Mouse (Mus musculus): ENCODE data around the gene C2cd5. TPM values are rescaled to one million over a fixed set of nuclear protein-coding genes. Genes with fewer than 3 reads are reported as not detected.

Gene C2cd5
- total RNA-seq, 1 experiment = 26.5 TPM

GRCm38 (mm10) chr6:143103981-143104680 is 4.2 kb upstream of the C2cd5 start:
- Histone ChIP-seq H3K36me3 (ENCODE audit: control insufficient read depth, insufficient read depth, low read length, poor library complexity, severe bottlenecking) (no peaks in the 10 kb centered on the region), H3K27ac (ENCODE audit: insufficient read depth, low read depth, low read length, poor library complexity, severe bottlenecking) (no peak overlapping the region), H3K4me3 (ENCODE audit: insufficient read depth in 1 of 2, low read depth in 1 of 2, low read length in 2 of 2, poor library complexity in 1 of 2, severe bottlenecking in 1 of 2) (no peak overlapping the region), H3K4me1 (ENCODE audit: control insufficient read depth in 2 of 2, insufficient read depth in 2 of 2, low read length in 2 of 2, poor library complexity in 1 of 2) (peaks cover 6 to 19% of the 10 kb centered on the region in 2 experiments), H3K9ac (ENCODE audit: insufficient read depth, low read depth, low read length, poor library complexity, severe bottlenecking) (no peak overlapping the region), H3K9me3 (ENCODE audit: control insufficient read depth, insufficient read depth, low read depth, low read length) (no peaks in the 10 kb centered on the region)
- TF ChIP-seq ZNF384 (IDR thresholded peaks at IDR 0.05; ENCODE audit: low read depth, low read length) (no peak), ZC3H11A (IDR thresholded peaks at IDR 0.05; ENCODE audit: borderline replicate concordance, low read depth, low read length) (peak; percentile 35; the same call in 1 of the 2 replicates), MAFK (IDR thresholded peaks at IDR 0.05; ENCODE audit: insufficient read depth, low read depth, low read length) (no peak), CHD2 (IDR thresholded peaks at IDR 0.05; ENCODE audit: low read depth, low read length) (no peak), HCFC1 (IDR thresholded peaks at IDR 0.05; ENCODE audit: borderline replicate concordance, insufficient read depth, low read length) (no peak)
- DNase-seq (ENCODE audit: low read depth, low spot score) = peak; percentile 74
- in situ Hi-C loops (cut with MboI; ENCODE audit: low sequenced_read_pairs in 2 of 2, unreplicated experiment in 2 of 2) = no loop called here

DNA sequence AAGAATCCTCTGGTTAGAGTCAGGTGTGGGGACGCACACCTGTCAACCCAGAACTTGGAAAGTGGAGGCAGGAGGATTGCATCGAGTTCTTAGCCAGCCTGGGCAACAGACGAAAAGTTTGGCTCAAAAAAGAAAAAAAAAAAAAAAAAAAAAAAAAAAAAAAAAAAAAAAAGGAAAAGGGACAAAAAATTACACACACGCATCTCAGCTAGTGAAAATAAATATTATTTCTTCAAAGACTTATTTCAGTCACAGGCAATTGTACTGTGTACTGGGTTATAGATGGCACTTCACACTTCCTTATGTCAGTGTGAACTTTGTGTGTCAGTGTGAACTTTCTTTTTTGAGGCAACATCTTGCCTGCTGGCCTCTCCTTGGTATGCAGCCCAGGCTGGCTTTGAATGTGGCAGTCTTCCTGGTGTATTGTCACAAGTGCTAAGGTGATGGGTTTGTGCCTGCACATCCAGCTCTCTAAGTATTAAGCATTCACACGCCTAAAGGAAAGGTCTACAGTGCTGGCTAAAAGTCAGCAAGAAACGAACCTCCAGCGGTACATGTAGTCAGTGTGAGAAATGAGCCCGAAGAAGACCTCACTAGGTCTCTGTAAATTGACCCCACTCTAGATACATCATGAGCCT is 656 bp upstream of the C2cd5 start:
- Histone ChIP-seq H3K36me3 (ENCODE audit: control insufficient read depth, insufficient read depth, low read length, poor library complexity, severe bottlenecking) (no peaks in the 10 kb centered on the region), H3K27ac (ENCODE audit: insufficient read depth, low read depth, low read length, poor library complexity, severe bottlenecking) (no peak overlapping the region), H3K9me3 (ENCODE audit: control insufficient read depth, insufficient read depth, low read depth, low read length) (no peaks in the 10 kb centered on the region), H3K4me3 (ENCODE audit: insufficient read depth in 1 of 2, low read depth in 1 of 2, low read length in 2 of 2, poor library complexity in 1 of 2, severe bottlenecking in 1 of 2) (peak overlapping the region; percentile 66 to 78), H3K4me1 (ENCODE audit: control insufficient read depth in 2 of 2, insufficient read depth in 2 of 2, low read length in 2 of 2, poor library complexity in 1 of 2) (peaks cover 0 to 4% of the 10 kb centered on the region in 2 experiments; a peak in 1 of 4 replicates), H3K9ac (ENCODE audit: insufficient read depth, low read depth, low read length, poor library complexity, severe bottlenecking) (peak overlapping the region; percentile 72)
- in situ Hi-C loops (cut with MboI; ENCODE audit: low sequenced_read_pairs in 2 of 2, unreplicated experiment in 2 of 2) = no loop called here
- no peak for DNase-seq (ENCODE audit: low read depth, low spot score)
- TF ChIP-seq HCFC1 (IDR thresholded peaks at IDR 0.05; ENCODE audit: borderline replicate concordance, insufficient read depth, low read length) (no peak), ZNF384 (IDR thresholded peaks at IDR 0.05; ENCODE audit: low read depth, low read length) (peak; percentile 4; the same call in 1 of the 2 replicates)

DNA sequence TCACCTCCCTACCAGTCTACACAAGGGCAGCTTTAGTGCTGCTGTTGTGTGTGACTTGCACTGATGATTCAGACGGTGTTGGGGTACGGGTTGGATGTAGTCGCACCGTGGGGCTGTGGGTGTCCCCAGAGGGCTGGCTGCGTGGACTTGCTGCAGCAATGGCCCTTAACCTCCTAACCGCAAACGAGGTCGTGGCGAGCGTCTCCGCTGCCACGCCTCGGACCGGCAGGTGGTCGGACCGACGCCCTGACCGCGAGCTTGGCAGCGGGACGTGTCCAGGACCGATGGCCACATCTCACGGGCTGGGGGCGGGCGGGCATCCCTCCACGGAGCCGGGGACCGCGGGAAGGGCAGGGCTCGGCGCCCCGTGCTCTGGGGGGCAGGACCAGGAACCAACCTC is 660 bp downstream of the C2cd5 start:
- Histone ChIP-seq H3K4me3 (ENCODE audit: insufficient read depth in 1 of 2, low read depth in 1 of 2, low read length in 2 of 2, poor library complexity in 1 of 2, severe bottlenecking in 1 of 2) (peak overlapping the region; percentile 78 to 95), H3K27ac (ENCODE audit: insufficient read depth, low read depth, low read length, poor library complexity, severe bottlenecking) (peak overlapping the region; percentile 84), H3K4me1 (ENCODE audit: control insufficient read depth in 2 of 2, insufficient read depth in 2 of 2, low read length in 2 of 2, poor library complexity in 1 of 2) (peaks cover 0 to 6% of the 10 kb centered on the region in 2 experiments; a peak in 1 of 4 replicates), H3K9me3 (ENCODE audit: control insufficient read depth, insufficient read depth, low read depth, low read length) (no peaks in the 10 kb centered on the region), H3K9ac (ENCODE audit: insufficient read depth, low read depth, low read length, poor library complexity, severe bottlenecking) (peak overlapping the region; percentile 85), H3K36me3 (ENCODE audit: control insufficient read depth, insufficient read depth, low read length, poor library complexity, severe bottlenecking) (no peaks in the 10 kb centered on the region; the same call in 1 of the 2 replicates)
- no peak for DNase-seq (ENCODE audit: low read depth, low spot score)
- no peak for TF ChIP-seq HCFC1 (IDR thresholded peaks at IDR 0.05; ENCODE audit: borderline replicate concordance, insufficient read depth, low read length)
- TF ChIP-seq MAFK (IDR thresholded peaks at IDR 0.05; ENCODE audit: insufficient read depth, low read depth, low read length) = no peak
- no peak for TF ChIP-seq ZC3H11A (IDR thresholded peaks at IDR 0.05; ENCODE audit: borderline replicate concordance, low read depth, low read length)
- no peak for TF ChIP-seq CHD2 (IDR thresholded peaks at IDR 0.05; ENCODE audit: low read depth, low read length)
- in situ Hi-C loops (cut with MboI; ENCODE audit: low sequenced_read_pairs in 2 of 2, unreplicated experiment in 2 of 2) = no loop called here

DNA sequence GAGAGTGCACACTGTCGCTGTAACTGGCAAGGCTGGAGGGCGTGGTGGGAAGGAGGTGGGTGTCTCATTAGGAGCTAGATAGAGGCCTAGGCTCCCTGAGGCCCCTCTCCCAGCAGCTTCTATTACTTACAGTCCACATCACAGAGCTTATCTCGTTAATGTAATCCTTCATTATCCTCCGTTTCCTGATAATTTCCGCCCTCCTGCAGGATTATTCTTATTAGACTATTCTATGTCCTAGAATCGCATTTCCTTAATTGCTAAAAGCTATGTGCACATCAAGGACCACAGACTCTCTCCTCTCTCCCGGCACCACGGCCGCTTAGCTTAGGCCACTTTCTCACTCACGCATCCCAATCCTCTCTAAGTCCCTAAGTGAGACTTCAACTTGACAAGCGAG is 4.8 kb downstream of the C2cd5 start:
- TF ChIP-seq ZNF384 (IDR thresholded peaks at IDR 0.05; ENCODE audit: low read depth, low read length) (no peak), CHD2 (IDR thresholded peaks at IDR 0.05; ENCODE audit: low read depth, low read length) (no peak), HCFC1 (IDR thresholded peaks at IDR 0.05; ENCODE audit: borderline replicate concordance, insufficient read depth, low read length) (no peak), MAFK (IDR thresholded peaks at IDR 0.05; ENCODE audit: insufficient read depth, low read depth, low read length) (no peak), ZC3H11A (IDR thresholded peaks at IDR 0.05; ENCODE audit: borderline replicate concordance, low read depth, low read length) (no peak)
- no peak overlapping the region for H3K4me3 ChIP-seq (ENCODE audit: insufficient read depth in 1 of 2, low read depth in 1 of 2, low read length in 2 of 2, poor library complexity in 1 of 2, severe bottlenecking in 1 of 2)
- in situ Hi-C loops (cut with MboI; ENCODE audit: low sequenced_read_pairs in 2 of 2, unreplicated experiment in 2 of 2) = no loop called here
- no peaks in the 10 kb centered on the region for H3K9me3 ChIP-seq (ENCODE audit: control insufficient read depth, insufficient read depth, low read depth, low read length)
- peaks cover 6 to 7% of the 10 kb centered on the region in 2 experiments; a peak in 1 of 4 replicates for H3K4me1 ChIP-seq (ENCODE audit: control insufficient read depth in 2 of 2, insufficient read depth in 2 of 2, low read length in 2 of 2, poor library complexity in 1 of 2)
- no peak overlapping the region for H3K27ac ChIP-seq (ENCODE audit: insufficient read depth, low read depth, low read length, poor library complexity, severe bottlenecking)
- DNase-seq (ENCODE audit: low read depth, low spot score) = no peak
- H3K36me3 ChIP-seq (ENCODE audit: control insufficient read depth, insufficient read depth, low read length, poor library complexity, severe bottlenecking) = peaks cover 5% of the 10 kb centered on the region; the same call in 1 of the 2 replicates
- H3K9ac ChIP-seq (ENCODE audit: insufficient read depth, low read depth, low read length, poor library complexity, severe bottlenecking) = no peak overlapping the region

Measured in ES-E14 (cell line).